Mouse (Mus musculus): ENCODE measurements around the gene Rasgrp3. TPM values are rescaled to one million over a fixed set of nuclear protein-coding genes. Genes with fewer than 3 reads are reported as not detected.

Rasgrp3 gene
- polyA plus RNA-seq, 1 experiment from 2014 or later, result 9.8 TPM

DNA sequence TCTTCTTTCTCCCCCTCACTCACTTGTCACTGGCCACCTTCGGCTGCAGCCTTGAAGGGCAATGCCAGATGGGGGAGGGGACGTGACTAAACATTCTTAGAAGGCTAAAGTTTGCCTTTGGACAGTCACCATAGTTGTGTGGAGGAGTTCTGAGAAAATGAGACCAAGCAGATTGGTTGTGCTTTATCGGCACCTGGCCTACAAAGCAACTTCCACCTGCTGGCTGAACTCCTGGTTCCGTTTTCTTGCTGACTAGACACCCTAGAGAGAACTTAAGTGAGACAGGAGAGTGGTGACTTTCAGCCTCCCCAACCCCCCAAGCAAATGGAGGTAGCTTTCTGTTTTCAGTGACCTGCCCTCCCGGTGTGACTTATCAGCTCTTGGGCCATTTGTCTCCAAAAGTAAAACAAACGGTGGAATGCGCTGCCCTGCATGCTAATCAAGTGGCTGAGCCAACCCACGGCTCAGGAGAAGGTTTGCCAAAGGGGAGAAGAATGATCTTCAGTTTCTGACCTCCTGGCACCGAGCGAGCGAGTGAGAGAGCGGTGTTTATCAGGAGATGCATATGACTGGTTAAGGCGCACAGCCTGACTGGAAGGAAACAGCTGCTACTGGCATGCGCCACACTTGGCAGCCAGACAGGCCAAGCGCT is 29.4 kb downstream of the Rasgrp3 start:
- Histone ChIP-seq H3K27ac (ENCODE audit: low read depth, low read length) (no peak overlapping the region), H3K9ac (ENCODE audit: low read depth, low read length) (no peak overlapping the region)
- DNase-seq (ENCODE audit: low spot score), result peak; percentile 48

DNA sequence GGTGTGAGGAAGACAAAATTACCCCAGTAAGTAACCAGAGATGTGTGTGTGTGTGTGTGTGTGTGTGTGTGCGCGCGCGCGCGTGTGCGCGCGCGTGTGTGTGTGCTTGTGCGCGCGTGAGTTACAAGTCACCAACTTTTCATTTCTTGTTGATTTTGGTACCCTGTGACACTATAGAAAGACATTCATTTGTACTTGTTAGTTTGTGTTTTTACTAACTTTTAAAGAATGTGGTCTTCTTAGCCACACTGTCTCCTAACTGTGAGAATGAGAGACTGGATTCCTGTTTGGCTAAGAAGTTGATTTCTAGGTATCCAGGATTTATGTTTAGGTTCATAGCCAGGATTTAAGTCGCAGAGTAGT is 29.9 kb downstream of the Rasgrp3 start:
- H3K4me3 ChIP-seq (ENCODE audit: low read depth, low read length), result peak overlapping the region; percentile 36
- H3K4me1 ChIP-seq (replicated peaks; ENCODE audit: control insufficient read depth, insufficient read depth, low read length), result peaks cover 13% of the 10 kb centered on the region
- no peak overlapping the region for H3K27ac ChIP-seq (ENCODE audit: low read depth, low read length)
- H3K27me3 ChIP-seq (replicated peaks; ENCODE audit: control insufficient read depth, insufficient read depth, low read length), result no peaks in the 10 kb centered on the region
- ATAC-seq (replicated peaks; ENCODE audit: low FRiP score) (no peak), DNase-seq (ENCODE audit: low spot score) (no peak)
- no peaks in the 10 kb centered on the region for H3K9me3 ChIP-seq (ENCODE audit: control insufficient read depth, low read length)
- peak overlapping the region; percentile 64 for H3K4me2 ChIP-seq
- no peak overlapping the region for H3K9ac ChIP-seq (ENCODE audit: low read depth, low read length)
- no peaks in the 10 kb centered on the region for H3K36me3 ChIP-seq (ENCODE audit: control insufficient read depth, insufficient read depth, low read length)
- 24% methylated on average over 14 of the region's 14 CpGs for WGBS

More for the DNA sequence above, 29.4 kb downstream of the Rasgrp3 start:
- Histone ChIP-seq H3K9me3 (ENCODE audit: control insufficient read depth, low read length) (no peaks in the 10 kb centered on the region), H3K4me3 (ENCODE audit: low read depth, low read length) (peak overlapping the region; percentile 36), H3K4me2 (peak overlapping the region; percentile 64), H3K36me3 (ENCODE audit: control insufficient read depth, insufficient read depth, low read length) (no peaks in the 10 kb centered on the region), H3K4me1 (replicated peaks; ENCODE audit: control insufficient read depth, insufficient read depth, low read length) (peaks cover 13% of the 10 kb centered on the region), H3K27me3 (replicated peaks; ENCODE audit: control insufficient read depth, insufficient read depth, low read length) (no peaks in the 10 kb centered on the region)
- 3% methylated on average over 15 of the region's 15 CpGs for WGBS
- peak; percentile 73 for ATAC-seq (replicated peaks; ENCODE audit: low FRiP score)

DNA sequence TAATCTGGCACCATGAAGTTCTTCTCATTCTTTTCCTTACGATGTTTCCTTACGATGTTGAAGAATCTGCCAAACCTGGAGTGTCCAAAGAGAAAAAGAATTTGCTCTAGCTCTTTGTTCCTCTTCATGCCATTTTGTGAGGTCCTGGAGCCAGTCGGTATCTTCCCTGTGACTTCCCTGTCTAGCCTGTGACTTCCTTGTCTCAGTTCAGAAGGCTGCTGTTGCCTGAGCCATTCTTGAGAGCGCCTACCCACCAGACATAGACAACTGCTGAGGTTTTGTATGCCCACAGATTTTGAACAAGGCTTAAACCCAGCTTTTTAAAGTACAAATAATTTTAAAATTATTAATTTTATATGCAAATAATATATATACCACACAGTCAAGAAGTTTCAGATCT is 31.3 kb downstream of the Rasgrp3 start:
- Histone ChIP-seq H3K9ac (ENCODE audit: low read depth, low read length) (no peak overlapping the region), H3K9me3 (ENCODE audit: control insufficient read depth, low read length) (no peaks in the 10 kb centered on the region), H3K4me1 (replicated peaks; ENCODE audit: control insufficient read depth, insufficient read depth, low read length) (peaks cover 13% of the 10 kb centered on the region), H3K36me3 (ENCODE audit: control insufficient read depth, insufficient read depth, low read length) (no peaks in the 10 kb centered on the region), H3K27me3 (replicated peaks; ENCODE audit: control insufficient read depth, insufficient read depth, low read length) (no peaks in the 10 kb centered on the region), H3K4me3 (ENCODE audit: low read depth, low read length) (no peak overlapping the region), H3K27ac (ENCODE audit: low read depth, low read length) (no peak overlapping the region), H3K4me2 (no peak overlapping the region)
- DNase-seq (ENCODE audit: low spot score), result no peak
- 62% methylated on average over 4 of the region's 4 CpGs for WGBS
- ATAC-seq (replicated peaks; ENCODE audit: low FRiP score), result no peak

DNA sequence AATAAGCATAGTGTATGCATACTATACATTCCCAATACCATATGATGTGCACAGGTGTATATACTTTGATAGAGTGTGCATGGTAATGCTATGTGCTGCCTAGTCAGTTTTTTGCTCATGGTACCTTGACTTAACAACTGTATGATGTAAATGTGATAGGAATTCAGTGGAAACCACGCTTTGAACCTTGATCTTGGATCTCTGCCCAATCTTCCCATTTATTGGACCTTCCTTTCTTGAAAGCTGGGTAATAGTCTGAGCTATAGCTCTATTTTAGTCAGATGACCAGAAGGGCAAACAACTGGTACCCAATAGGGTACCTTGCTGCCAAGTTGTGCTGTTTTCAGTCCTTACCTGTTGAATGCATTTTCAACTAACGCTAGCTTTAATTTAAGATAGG is 31.8 kb downstream of the Rasgrp3 start:
- 89% methylated on average over 2 of the region's 2 CpGs for WGBS
- H3K4me1 ChIP-seq (replicated peaks; ENCODE audit: control insufficient read depth, insufficient read depth, low read length), result peaks cover 13% of the 10 kb centered on the region
- no peak for ATAC-seq (replicated peaks; ENCODE audit: low FRiP score)
- DNase-seq (ENCODE audit: low spot score), result no peak
- H3K4me2 ChIP-seq, result no peak overlapping the region
- H3K27me3 ChIP-seq (replicated peaks; ENCODE audit: control insufficient read depth, insufficient read depth, low read length), result no peaks in the 10 kb centered on the region
- no peak overlapping the region for H3K4me3 ChIP-seq (ENCODE audit: low read depth, low read length)
- H3K9ac ChIP-seq (ENCODE audit: low read depth, low read length), result no peak overlapping the region
- no peaks in the 10 kb centered on the region for H3K36me3 ChIP-seq (ENCODE audit: control insufficient read depth, insufficient read depth, low read length)
- H3K27ac ChIP-seq (ENCODE audit: low read depth, low read length), result no peak overlapping the region
- H3K9me3 ChIP-seq (ENCODE audit: control insufficient read depth, low read length), result no peaks in the 10 kb centered on the region

DNA sequence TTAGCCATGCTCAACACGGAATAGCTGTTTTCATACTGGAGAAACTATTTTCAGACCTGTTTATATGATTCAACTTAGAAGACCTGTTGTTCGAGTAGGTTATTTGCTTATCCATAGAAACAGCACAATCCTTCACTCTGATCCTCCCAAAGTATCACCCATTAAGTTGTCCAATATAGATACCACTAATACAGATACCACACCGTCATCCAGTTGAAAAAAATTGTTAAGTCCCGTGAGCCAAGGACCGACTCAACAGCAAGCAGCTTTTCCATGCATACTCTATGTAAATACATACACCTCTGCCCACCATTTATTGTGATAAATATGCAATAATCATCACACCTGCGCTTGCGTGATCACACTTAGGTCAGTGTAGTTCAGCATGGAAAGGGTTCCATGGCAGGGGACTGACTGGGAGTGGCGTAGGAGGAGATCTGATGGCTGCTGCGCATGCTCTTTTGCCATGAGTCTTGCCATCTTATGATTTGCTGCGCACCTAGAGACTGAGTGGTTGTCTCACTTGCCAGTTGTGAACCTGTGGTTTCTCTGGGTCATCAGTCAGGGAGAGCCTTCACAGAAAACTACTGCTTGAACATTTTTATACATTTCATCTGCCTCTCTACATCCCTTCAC is 32.9 kb downstream of the Rasgrp3 start:
- no peak overlapping the region for H3K4me3 ChIP-seq (ENCODE audit: low read depth, low read length)
- ATAC-seq (replicated peaks; ENCODE audit: low FRiP score) (no peak), DNase-seq (ENCODE audit: low spot score) (no peak)
- WGBS, result 90% methylated on average over 10 of the region's 10 CpGs
- H3K4me1 ChIP-seq (replicated peaks; ENCODE audit: control insufficient read depth, insufficient read depth, low read length), result peaks cover 13% of the 10 kb centered on the region
- no peak overlapping the region for H3K4me2 ChIP-seq
- H3K36me3 ChIP-seq (ENCODE audit: control insufficient read depth, insufficient read depth, low read length), result no peaks in the 10 kb centered on the region
- H3K27ac ChIP-seq (ENCODE audit: low read depth, low read length), result no peak overlapping the region
- H3K27me3 ChIP-seq (replicated peaks; ENCODE audit: control insufficient read depth, insufficient read depth, low read length), result no peaks in the 10 kb centered on the region
- no peaks in the 10 kb centered on the region for H3K9me3 ChIP-seq (ENCODE audit: control insufficient read depth, low read length)
- H3K9ac ChIP-seq (ENCODE audit: low read depth, low read length), result no peak overlapping the region

DNA sequence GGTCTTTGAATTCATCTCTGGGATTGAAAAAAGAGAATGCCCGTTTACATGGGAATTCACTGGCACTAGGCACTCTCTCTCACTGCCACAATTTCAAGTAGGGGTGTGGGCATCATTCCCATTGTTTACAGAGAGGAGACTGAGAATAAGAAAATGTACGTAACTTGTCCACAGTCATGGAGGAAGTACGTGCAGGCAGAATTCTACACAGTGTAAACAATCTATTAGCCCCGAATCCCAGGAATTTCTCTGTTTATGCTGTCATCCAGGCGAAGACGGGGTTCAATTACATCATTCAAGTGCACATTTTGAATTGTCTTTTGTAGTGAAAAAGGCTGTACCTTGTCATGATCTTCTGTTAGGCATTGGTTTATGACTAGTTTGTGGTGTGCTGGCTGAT is 34.6 kb downstream of the Rasgrp3 start:
- H3K4me2 ChIP-seq, result no peak overlapping the region
- ATAC-seq (replicated peaks; ENCODE audit: low FRiP score), result no peak
- H3K4me1 ChIP-seq (replicated peaks; ENCODE audit: control insufficient read depth, insufficient read depth, low read length), result peaks cover 5% of the 10 kb centered on the region; the same call in 1 of the 2 replicates
- DNase-seq (ENCODE audit: low spot score), result no peak
- H3K27ac ChIP-seq (ENCODE audit: low read depth, low read length), result no peak overlapping the region
- 71% methylated on average over 6 of the region's 6 CpGs for WGBS
- no peak overlapping the region for H3K4me3 ChIP-seq (ENCODE audit: low read depth, low read length)
- H3K9ac ChIP-seq (ENCODE audit: low read depth, low read length), result no peak overlapping the region
- no peaks in the 10 kb centered on the region for H3K27me3 ChIP-seq (replicated peaks; ENCODE audit: control insufficient read depth, insufficient read depth, low read length)
- no peaks in the 10 kb centered on the region for H3K36me3 ChIP-seq (ENCODE audit: control insufficient read depth, insufficient read depth, low read length)
- H3K9me3 ChIP-seq (ENCODE audit: control insufficient read depth, low read length), result no peaks in the 10 kb centered on the region

DNA sequence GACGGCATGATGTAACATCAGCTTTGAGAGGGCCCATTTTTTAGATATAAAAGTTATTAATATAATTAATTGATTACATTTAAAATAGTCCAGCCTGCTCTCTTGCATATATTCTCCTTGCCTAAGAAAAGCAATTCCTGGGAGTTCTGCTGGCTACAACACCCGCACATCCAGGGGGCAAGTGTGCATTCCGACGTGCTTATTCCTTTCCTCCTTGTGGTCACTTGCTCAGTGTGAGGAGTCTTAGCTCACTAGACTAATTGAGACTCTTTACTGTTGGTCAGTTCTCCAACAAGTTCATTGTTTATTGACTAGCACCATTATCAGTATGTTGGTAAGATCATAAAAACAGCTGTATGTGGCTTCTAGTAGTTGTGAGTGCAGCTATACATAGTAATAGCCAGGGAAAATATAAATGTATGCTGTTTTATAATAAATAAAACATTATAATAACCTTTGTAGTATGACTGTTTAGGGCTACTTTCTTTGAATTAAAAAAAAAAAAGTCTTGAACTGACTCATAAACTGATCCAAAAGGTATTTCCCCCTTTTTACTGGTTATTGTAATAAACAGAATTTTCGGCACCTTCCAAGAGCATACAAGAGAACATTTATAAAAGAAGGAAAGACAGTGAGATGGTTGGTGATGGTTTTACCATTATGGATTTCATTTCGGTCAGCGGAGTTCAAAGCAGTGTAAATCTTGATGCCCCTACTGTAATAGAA is 35.4 kb downstream of the Rasgrp3 start:
- ATAC-seq (replicated peaks; ENCODE audit: low FRiP score), result no peak
- H3K36me3 ChIP-seq (ENCODE audit: control insufficient read depth, insufficient read depth, low read length), result no peaks in the 10 kb centered on the region
- no peak overlapping the region for H3K4me2 ChIP-seq
- no peak overlapping the region for H3K9ac ChIP-seq (ENCODE audit: low read depth, low read length)
- DNase-seq (ENCODE audit: low spot score), result no peak
- no peak overlapping the region for H3K27ac ChIP-seq (ENCODE audit: low read depth, low read length)
- H3K27me3 ChIP-seq (replicated peaks; ENCODE audit: control insufficient read depth, insufficient read depth, low read length), result no peaks in the 10 kb centered on the region
- WGBS, result 87% methylated on average over 7 of the region's 7 CpGs
- no peak overlapping the region for H3K4me3 ChIP-seq (ENCODE audit: low read depth, low read length)
- peaks cover 4% of the 10 kb centered on the region; the same call in 1 of the 2 replicates for H3K4me1 ChIP-seq (replicated peaks; ENCODE audit: control insufficient read depth, insufficient read depth, low read length)
- no peaks in the 10 kb centered on the region for H3K9me3 ChIP-seq (ENCODE audit: control insufficient read depth, low read length)

DNA sequence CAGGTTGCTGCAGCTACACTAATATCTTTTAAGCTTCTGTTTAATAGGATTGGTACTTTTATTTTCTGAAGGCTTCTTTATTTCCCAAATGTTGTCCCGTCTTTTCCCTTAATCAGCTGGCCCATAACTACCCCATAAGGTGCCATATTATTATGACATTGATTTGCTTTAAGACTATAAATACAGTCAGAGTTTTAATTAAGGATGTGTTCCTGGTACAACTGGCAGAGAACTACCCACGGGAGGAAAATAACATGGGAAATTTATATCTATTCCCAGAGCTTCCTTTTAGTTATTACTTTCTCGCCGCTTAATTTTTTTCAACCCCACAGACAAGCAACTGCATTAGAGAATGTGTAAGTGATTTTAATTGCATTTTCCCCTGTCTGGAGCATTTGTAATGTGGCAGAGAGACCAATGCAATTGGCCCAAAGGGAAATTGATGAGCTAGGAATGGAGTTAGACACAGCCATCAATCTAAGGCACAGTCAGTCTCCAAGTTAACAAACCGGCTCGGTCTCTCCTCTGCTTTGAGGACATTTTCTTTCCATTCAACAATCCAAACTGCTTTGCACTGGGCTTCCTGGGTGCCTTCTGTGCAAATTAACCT is 36.1 kb downstream of the Rasgrp3 start:
- Histone ChIP-seq H3K9me3 (ENCODE audit: control insufficient read depth, low read length) (no peaks in the 10 kb centered on the region), H3K27me3 (replicated peaks; ENCODE audit: control insufficient read depth, insufficient read depth, low read length) (no peaks in the 10 kb centered on the region), H3K4me3 (ENCODE audit: low read depth, low read length) (no peak overlapping the region), H3K4me2 (no peak overlapping the region), H3K36me3 (ENCODE audit: control insufficient read depth, insufficient read depth, low read length) (no peaks in the 10 kb centered on the region), H3K27ac (ENCODE audit: low read depth, low read length) (no peak overlapping the region), H3K9ac (ENCODE audit: low read depth, low read length) (no peak overlapping the region), H3K4me1 (replicated peaks; ENCODE audit: control insufficient read depth, insufficient read depth, low read length) (no peaks in the 10 kb centered on the region)
- no peak for DNase-seq (ENCODE audit: low spot score)
- 82% methylated on average over 6 of the region's 6 CpGs for WGBS
- no peak for ATAC-seq (replicated peaks; ENCODE audit: low FRiP score)
